Mouse (Mus musculus): ENCODE results near the gene Stk25.

The Stk25 gene

DNA sequence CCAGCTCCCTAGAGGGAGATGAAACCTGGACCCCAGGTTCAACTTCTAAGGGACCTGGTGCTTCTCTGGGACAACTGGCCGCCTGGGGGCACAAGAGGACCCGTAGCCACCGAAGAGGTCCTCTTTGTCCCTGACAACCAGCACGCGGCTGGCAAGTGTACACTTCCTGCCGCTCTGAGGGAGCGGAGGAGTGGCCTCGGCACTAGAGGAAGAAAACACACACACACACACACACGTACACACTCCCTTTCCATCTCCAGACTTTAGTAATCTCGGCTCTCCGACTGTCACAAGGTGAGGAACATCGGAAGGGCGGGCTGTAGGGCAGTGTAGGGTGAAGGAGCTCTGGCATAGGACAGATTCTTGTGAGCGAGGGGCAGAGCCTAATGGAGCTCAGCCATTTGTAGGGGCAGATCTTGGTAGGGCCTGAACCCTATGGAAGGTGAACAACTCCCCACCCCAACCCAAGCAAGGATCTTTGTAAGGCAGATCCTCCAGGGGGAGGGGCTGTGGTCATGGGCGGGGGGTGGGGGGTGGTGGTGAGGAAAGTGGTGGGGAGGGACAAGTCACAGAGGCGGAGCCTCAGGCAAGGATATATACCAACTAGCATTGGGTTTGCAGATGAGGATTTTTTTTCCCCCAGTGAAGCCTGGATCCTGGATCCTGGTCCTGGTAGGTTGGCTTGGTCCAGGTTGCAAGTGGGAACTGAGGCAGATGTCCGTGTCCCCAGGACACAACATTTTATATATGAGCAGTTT is 10.5 kb upstream of the Stk25 start:
- in situ Hi-C loops (cut with MboI, MseI) = no loop called here

DNA sequence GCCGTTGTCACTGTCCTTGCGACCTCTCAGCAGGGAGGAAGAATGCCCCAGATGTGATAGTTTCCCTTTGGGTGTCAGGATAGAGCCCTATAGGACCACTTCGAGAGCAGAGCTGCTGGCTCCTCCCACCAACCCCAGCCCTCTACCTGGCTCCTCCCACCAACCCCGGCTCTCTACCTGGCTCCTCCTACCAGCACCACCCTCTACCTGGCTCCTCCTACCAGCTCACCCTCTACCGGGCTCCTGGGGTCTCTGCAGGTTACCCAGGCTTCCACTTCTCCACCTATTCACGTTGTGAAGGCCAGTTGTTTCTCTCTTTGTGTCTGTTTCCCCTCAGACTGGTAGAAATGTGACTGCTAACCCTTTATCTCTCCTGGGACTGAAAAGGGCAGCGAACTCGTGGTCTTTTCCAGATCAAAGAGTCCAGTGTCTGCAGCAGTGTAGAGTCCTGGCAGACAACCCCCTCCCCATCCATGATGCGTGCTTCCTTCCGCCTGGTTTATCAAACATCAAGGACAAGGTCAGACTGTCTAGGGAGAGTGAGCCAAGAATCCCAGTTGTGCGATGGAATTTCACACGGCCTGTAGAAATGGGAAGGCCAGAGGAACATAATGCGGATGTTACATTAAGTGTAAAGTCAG is 9.4 kb upstream of the Stk25 start:
- in situ Hi-C loops (cut with MboI, MseI) = no loop called here

DNA sequence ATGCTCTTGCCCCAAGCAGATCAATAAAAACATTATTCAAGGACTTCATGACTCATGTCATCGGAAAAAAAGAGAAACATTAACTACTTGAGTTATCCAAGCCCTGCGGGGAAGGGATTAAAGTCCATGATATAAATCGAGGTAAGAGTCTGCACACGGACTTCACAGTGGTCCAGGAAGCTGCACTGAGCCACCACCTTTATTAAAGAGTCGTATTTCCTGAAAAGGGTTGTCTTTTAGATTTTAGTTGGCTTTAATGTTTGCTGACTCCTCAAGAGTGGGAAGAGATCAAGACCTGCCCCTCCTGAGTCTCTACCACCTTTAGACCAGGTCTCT is 1.5 kb downstream of the Stk25 start:
- in situ Hi-C loops (cut with MboI, MseI) = no loop called here

DNA sequence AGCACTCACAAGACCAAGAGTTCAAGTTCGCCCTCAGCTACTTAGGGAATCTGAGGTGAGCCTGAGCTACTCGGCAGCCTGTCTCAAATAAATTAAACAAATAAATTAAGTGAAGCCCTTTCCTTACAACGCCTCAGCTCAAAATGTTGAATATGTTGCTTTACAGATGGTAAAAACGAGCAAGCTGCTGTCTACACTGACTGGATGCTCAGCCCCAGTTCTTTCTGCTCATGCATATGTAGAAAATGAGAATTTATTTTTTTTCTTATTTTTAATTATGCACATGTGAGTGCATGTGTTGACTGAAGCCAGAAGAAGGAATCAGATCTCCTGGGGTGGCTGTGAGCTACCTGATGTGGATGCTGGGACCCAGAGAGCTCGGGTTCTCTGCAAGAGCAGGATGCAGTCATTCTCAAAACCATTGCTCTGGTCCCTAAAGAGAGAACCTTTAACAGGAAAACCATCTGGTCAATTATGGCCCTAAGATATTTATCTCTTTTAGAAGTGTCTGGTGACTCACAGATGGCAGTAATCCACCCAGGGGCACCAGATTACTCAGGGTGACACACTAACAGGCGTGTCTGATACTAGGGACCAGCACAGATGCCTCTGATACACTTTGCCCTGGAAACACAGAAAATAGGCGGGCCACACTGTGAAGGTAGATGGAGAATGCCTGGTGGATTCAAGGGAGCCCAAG is 2.0 kb downstream of the Stk25 start:
- in situ Hi-C loops (cut with MboI, MseI) = no loop called here

DNA sequence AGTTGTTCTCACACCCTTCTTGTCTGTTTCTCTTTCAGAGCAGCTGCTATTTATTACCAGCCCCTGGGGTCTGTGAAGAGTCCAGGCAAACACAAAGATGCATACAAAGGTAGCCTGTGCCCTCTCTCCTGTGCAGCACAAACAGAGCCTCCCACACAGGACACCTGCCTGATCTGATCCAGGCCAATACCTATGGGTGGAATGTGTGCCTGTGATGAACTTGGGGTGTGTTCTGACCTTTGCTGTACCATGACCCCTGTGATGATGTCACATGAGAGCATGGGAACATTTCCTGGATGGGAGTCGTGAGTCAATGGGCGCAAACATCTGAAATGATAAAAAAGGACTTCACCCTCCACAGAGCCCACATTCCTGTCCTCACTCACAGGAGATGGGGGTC is 3.7 kb downstream of the Stk25 start:
- in situ Hi-C loops (cut with MboI, MseI) = no loop called here

DNA sequence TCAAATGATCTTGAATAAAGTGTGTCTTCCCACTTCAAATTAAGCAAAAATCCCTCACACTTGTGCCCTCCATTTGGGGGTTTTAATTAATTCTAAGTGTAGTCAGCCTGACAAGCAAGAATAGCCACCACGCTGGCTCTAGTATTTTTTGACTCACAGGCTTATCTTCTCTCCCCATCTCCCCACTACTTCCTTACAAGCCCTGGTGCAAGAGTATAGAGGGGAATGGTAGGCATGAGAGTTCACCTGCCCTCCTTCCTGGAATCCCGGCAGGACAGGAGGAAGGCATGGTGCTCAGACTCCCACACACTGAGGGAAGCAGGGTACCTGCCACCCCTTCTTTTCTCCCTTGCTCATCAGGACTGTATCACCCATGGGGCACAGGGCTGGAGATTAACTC is 4.2 kb downstream of the Stk25 start:
- in situ Hi-C loops (cut with MboI, MseI) = no loop called here

DNA sequence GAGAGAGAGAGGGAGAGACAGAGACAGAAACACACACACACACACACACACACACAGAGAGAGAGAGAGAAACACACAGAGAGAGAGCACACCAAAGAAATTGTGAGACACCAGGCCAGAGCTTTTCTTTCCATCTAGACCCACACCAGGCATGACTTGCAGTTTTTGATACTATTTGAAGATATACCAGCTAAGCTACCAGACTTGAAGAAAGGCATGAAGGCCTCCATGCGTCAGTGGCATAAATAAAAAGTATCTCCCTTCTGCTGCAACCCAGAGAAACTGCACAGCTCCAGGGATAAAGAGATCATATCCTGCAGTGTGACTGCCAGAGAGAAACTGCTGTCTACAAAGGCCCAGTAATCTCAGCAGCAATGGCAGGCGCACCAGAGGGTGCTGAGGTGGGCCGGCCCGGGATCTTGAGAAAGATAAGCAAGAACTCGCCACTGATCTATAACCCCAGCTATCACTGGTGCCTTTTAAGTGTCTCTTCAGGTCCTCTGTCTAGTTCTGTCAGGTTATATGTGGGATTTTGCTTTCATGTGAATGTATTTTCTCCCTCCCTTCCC is 8.8 kb downstream of the Stk25 start:
- in situ Hi-C loops (cut with MboI, MseI) = no loop called here

DNA sequence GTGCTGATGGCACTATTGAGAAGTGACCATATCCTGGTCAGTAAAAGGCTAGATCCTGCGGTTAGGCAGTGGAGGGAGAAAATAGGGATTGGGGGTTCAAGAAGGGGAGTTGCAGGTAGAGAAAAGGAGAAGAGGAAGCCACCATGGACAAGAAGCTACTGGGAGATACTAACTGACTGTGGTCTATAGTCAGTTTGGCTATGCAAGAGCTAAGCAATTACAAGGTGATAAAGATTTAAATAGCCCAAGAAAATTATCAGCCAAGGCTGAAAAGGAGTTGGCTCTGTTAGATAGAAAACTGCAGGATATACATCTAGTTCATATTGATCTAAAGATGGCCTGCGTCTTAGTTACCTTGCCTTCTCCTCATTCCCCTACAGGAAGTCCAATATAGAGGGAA is 15.8 kb downstream of the Stk25 start:
- in situ Hi-C loops (cut with MboI, MseI) = no loop called here

DNA sequence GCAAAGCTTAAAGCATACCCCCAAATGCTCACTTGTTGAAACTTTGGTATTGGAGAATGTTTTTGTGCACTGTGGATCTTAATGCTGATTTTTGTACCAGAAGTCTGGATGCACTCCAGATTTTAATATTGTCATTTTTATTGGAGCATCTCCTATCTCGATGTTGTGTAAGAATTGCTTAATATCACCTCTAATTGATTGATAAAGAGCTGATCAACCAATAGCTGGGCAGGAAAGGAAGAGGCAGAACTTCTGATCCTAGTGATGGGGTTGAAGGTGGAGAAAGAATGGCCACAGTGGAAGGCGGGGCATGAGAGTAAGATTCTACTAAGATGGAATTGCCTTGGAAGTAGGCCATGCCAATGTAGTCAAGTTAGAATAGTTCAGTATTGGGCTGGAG is 16.5 kb downstream of the Stk25 start:
- in situ Hi-C loops (cut with MboI, MseI) = no loop called here

DNA sequence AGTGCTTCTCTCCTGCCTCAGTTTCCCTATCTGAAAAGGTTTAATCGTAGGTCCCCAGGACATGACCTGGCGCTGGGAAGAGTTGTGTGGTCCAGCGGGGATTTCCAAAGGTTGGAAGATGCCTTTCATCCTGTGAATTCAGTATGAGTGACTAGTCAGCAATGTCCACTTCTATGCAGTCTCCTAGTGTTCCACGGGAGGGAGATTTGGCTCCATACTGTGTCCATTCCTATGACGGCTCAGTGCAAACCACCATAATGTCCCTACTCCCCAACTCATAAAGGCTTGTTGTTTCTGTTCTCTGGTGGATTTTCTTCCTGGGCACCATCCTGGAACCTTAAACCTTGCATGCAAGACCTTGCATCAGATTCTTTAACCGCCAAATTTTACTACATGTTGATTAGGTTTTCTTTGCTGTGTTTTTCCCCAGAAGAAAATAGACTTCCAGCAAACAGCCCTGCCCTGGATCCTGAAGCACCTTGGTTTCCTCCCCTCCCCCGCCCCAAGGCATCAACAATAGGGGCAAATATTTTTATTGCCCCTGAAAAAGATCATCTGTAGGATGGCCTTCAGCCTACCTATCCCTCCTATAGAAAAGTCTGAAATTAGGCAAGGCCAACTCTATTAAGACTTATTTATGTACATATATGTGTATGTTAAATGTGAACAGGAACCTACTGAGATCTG is 22.1 kb downstream of the Stk25 start:
- in situ Hi-C loops (cut with MboI, MseI) = no loop called here

DNA sequence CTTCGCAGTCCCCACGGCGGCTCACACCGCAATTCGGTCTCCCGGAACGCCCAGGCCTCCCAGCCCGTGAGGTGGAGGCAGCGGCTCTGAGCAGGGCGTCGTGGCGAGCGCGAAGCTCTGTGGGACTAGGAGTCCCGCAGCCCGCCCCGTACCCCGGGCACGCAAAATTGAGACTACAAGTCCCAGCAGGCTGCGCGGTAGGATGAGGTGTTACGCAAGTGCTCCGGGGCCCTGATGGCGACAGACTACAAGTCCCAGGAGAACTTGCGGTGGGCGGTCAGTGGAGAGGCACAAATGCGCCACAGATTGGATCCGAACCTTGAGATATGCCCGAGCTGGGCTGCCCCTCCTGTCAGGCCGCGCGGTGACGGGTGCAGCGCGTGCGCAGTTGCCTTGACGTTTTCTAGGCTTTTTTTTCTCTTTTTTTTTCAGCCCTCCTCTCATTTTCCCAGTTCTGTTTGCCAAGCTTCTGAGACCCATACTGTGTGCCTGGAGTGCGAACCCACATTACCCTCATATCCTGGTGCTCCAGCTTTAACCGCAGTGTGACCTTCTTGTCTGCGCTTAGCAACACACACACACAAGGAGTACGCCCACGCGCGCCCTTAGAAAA is 22.8 kb downstream of the Stk25 start:
- in situ Hi-C loops (cut with MboI, MseI) = no loop called here

DNA sequence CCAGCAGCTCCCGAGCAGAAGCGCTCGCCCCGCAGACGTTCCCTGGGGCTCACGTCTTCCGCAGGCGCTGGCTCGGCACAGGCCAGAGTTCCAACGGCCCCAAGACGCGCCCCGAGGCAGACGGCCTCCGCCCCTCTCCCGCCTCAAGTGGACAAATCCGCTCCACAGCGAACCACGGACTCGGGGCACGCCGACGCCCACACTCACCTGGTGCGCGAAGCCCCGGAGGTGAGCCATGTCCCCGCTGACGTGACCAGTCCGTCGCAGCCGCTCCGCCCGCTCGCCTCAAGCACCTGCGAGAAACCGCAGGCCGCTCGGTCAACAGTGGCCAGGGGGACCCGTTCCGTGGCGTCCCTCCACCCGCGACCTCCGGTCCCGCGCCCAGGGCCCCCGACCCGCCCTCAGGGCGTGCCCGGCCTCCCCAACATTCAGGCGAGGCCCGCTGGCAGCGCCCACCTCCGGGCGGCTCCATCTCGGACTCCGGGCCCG is 23.3 kb downstream of the Stk25 start:
- in situ Hi-C loops (cut with MboI, MseI) = no loop called here

DNA sequence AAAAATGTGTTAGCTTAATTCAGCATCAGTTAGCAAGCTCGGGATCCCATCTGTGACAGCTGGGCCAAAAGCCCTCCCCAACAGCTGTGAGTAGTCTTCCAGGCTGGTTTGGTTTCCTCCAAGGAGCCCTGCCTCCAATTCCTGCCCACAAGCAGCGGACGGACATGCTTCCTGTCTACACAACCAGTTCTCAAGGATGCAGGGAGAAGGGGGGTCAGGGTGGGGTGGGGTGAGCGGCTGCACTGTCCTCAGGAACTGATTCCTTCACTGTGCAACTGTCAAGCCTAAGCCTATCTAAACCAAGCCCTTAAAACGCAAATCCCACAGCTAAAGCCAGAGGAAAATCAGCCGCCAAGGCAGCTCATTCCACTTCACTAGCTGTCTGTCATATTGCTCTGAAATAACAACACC is 24.0 kb downstream of the Stk25 start:
- in situ Hi-C loops (cut with MboI, MseI) = no loop called here

DNA sequence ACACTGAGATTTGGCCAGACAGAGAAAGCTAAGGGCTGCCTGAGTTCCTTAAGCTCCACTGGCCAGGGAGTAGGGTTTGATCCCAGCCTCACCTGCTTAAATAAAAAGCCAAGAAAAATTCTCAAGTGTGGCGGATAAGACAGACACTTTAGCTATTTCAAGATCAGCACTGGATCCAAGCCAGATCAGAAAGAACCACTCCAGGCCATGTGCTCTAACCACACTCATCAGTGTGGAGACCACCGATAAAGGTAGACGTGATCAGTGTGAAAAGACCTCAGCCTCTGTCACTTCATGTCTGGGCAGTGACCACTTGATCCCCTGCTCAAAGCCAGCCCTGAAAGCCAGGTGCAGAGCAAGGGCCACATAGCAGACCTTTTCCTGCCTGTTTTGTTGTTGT is 25.7 kb downstream of the Stk25 start:
- in situ Hi-C loops (cut with MboI, MseI) = no loop called here

DNA sequence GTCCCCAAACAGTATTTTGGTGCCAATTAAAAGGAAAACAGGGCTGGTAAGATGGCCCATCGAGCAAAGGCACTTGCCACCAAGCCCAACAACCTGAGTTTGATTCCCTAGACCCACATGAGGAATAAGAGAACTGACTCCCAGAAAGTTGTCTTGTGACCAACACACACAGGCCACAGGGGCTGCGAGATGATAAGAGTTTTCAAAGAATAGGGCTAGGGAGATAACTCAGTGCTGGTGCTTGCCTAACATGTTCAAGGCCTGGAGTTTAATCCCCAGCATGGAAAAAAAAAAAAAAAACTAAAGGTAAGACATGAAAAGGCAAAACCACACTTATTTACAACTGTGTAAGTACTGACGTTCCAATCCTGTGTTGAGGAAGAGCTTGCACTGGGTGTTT is 27.7 kb downstream of the Stk25 start:
- in situ Hi-C loops (cut with MboI, MseI) = no loop called here

DNA sequence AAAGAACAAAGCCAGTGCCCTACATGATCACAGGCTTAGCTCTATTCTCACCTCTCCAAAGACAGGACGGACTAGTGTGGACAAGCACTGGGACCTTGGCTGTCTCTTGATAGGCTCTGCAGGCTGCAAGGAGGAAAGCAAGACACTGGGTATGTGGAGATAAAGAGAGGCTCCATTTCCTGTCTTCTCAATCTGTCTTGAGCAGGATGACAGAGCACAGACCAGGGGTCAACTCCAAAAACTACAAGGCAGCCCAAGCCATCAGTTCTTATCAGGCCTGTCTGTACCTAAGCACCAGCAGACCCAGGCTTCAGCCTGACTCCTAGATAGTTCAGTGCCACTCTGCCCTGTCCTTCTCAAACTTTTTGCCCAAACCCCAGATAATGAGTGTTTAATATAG is 34.0 kb downstream of the Stk25 start:
- in situ Hi-C loops (cut with MboI, MseI) = no loop called here

DNA sequence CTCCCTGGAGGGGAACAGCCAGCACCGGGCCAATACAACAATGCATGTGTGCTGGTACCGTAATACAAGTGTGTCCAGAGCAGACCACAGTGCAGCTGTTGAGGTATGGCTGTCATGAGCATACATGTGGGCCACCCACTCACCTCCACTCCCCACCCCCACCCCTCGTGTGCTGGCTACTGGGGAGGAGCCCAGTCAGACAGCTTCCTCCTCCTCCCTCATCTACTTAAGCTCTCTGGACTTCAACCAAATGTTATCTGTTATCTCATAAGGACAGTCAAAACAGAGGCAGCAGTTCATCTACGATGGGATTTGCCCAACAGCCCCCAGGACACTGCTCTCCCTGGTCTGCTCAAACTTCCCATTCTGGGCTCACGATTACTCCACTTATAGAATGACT is 39.5 kb downstream of the Stk25 start:
- in situ Hi-C loops (cut with MboI, MseI) = no loop called here

DNA sequence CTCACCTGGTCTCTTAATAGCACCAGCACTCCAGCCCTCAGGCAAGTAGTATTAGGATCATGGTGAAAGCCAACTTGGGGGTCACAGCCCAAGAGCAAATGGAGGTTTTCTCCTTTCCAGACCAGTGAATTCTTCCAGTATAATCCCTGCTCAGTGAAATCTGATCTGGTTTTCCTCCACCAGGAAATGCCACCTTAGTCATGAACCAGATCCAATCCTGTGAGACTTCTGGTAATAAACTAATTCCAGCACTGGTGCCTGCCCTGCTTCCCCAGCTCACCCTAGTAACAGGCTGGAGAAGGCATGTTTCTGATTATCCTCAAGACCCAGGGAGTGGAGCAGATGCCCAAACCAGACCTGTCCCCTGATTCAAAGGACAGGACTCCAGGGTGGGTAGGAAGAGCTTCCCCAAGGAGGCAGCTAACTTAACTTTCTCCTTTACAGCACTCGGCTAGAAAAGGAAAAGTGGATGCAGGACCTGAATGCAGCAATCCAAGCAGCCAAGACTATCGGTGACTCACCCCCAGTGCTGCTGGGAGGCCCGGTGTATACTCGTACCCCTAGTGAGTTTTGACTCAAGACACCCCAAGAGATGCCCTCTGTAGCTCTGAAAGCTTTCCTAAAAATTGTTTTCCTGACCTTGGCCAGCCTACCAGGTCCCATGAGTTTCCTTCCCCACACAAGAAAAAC is 40.3 kb downstream of the Stk25 start:
- in situ Hi-C loops (cut with MboI, MseI) = no loop called here

DNA sequence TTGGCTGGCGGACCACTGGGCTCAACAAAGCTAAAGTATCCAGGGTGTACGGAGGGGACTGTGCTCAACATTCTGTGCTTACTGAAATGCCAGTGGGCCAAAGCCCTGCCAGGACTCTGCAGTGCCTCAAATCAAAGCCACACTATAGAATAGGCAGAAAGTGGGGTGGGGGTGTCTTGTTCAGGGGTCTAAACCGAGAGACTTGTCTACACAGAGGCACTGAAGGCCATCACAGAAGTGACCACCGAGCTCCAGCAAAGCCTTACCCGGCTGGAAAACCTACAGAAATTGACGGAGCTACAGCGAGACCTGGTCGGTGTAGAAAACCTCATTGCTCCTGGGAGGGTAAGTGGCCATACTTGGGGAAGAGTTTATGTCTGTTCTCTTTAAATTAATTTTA is 48.7 kb downstream of the Stk25 start:
- in situ Hi-C loops (cut with MboI, MseI) = no loop called here

DNA sequence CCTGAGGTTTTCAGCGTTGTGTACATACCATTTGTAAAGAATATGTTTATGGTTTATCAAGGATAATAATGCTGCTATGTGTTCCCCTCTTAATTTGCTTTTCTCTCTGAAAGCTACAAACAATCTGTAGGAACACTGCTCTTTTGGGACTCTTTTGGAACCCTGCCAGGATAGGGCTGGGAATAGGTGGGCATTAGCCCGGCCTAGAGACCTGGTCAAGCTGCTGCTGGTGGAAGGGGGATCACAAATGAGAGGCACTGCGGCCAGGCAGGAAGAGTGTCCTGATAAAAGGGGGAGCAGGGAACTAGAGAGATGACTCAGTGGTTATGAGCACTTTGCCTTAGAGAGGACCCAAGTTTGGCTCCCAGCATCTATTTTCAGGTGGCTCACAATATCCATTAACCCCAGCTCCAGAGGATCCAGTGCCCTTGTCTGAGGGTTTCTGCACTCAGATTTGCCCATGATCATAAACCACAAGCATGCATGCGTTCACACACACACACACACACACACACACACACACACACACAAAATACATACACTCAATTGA is 49.7 kb downstream of the Stk25 start:
- in situ Hi-C loops (cut with MboI, MseI) = no loop called here

Data from T-helper 1 cell (primary cell).